Comparison of ENCODE assay signal across 18 mouse cellular contexts in genomic region chr8:93332703-93333102, GRCm38 (mm10). TPM values are rescaled to one million over a fixed set of nuclear protein-coding genes. Genes with fewer than 3 reads are reported as not detected.
DNase-seq lines count a peak whose midpoint lies in the region; ATAC-seq and TF ChIP-seq lines count a peak whose summit lies in the region.
"Had no signal": no experiment of that assay in that cellular context is flagged by ENCODE, and none has a peak within 500 bp of the region (broad histone marks: within the 10 kb centered on the region; RNA-seq: fewer than 3 reads in every experiment).

No protein-coding gene starts in this region.

- 50% methylated on average over 1 of the region's 1 CpGs for WGBS in liver, embryonic 12.5 days (ENCODE audit: insufficient replicate concordance)
- 51% methylated on average over 1 of the region's 1 CpGs for WGBS in lung, embryonic 14.5 days

- H3K9ac ChIP-seq in liver, embryonic 12.5 days, result no peak overlapping the region
- H3K9ac ChIP-seq in lung, embryonic 14.5 days, result no peak overlapping the region
- H3K9ac ChIP-seq: heart, embryonic 15.5 days had no signal

- no peak for TF ChIP-seq CTCF in lung, embryonic 14.5 days (IDR thresholded peaks at IDR 0.05; ENCODE audit: low read depth)

- no peak overlapping the region for H3K4me2 ChIP-seq in liver, embryonic 12.5 days
- H3K4me2 ChIP-seq in lung, embryonic 14.5 days, result no peak overlapping the region
- H3K4me2 ChIP-seq: heart, embryonic 15.5 days had no signal

- H3K4me1 ChIP-seq in liver, embryonic 12.5 days, result no peaks in the 10 kb centered on the region
- H3K4me1 ChIP-seq in lung, embryonic 14.5 days (ENCODE audit: insufficient read depth), result no peaks in the 10 kb centered on the region
- H3K4me1 ChIP-seq: forebrain, embryonic 10.5 days; heart, embryonic 15.5 days had no signal

- no peaks in the 10 kb centered on the region for H3K36me3 ChIP-seq in liver, embryonic 12.5 days
- no peaks in the 10 kb centered on the region for H3K36me3 ChIP-seq in lung, embryonic 14.5 days (ENCODE audit: insufficient read depth)
- H3K36me3 ChIP-seq: forebrain, embryonic 10.5 days; heart, embryonic 15.5 days had no signal

- 0 out of 2 replicates have a peak, but pooled peaks cover 5% of the 10 kb centered on the region for H3K9me3 ChIP-seq in liver, embryonic 12.5 days (replicated peaks)
- H3K9me3 ChIP-seq in lung, embryonic 14.5 days (ENCODE audit: low read depth, low read length), result no peaks in the 10 kb centered on the region
- H3K9me3 ChIP-seq: forebrain, embryonic 10.5 days; heart, embryonic 15.5 days had no signal

- H3K4me3 ChIP-seq in liver, embryonic 12.5 days, result no peak overlapping the region
- H3K4me3 ChIP-seq in lung, embryonic 14.5 days (ENCODE audit: low read depth, low read length), result no peak overlapping the region
- H3K4me3 ChIP-seq: forebrain, embryonic 10.5 days; heart, embryonic 15.5 days had no signal

- H3K27ac ChIP-seq in liver, embryonic 12.5 days, result no peak overlapping the region
- no peak overlapping the region; the same call in 1 of the 2 replicates for H3K27ac ChIP-seq in lung, embryonic 14.5 days (ENCODE audit: low read depth)
- H3K27ac ChIP-seq: forebrain, embryonic 10.5 days; heart, embryonic 15.5 days; macrophage had no signal

- peak; percentile 13; the same call in 1 of the 2 replicates for ATAC-seq in liver, embryonic 12.5 days
- 0 out of 2 replicates have a peak, but pooled peaks have one; percentile 36 for ATAC-seq in common myeloid progenitor, adult 5-6 weeks (replicated peaks; ENCODE audit: low read depth, poor library complexity, severe bottlenecking)
- no peak; the same call in 1 of the 2 replicates for ATAC-seq in lung, embryonic 14.5 days (ENCODE audit: insufficient read depth)
- ATAC-seq in CD4-positive, CD25-positive, alpha-beta regulatory T cell, adult 4 months, result no peak
- ATAC-seq: activated CD4-positive, CD25-positive, alpha-beta regulatory T cell, adult 4 months; hindbrain, embryonic 16.5 days had no signal

- no peaks in the 10 kb centered on the region for H3K27me3 ChIP-seq in liver, embryonic 12.5 days (replicated peaks)
- no peaks in the 10 kb centered on the region for H3K27me3 ChIP-seq in lung, embryonic 14.5 days (ENCODE audit: insufficient read depth, low read length)
- H3K27me3 ChIP-seq: heart, embryonic 15.5 days had no signal

- DNase-seq in liver, result no peak
- DNase-seq in lung, embryonic 14.5 days, result peak; percentile 12
- DNase-seq in cerebellum, postnatal 25 days, result no peak
- DNase-seq in gastrocnemius, postnatal 4 days (ENCODE audit: low spot score in 2 of 2), result no peak
- DNase-seq: embryo, embryonic 11 days; layer of hippocampus, adult 9-11 months; spleen, adult 18-20 months; thymus, postnatal 25 days had no signal

RNA-seq across cellular contexts. Expression of gene Ces1g, which starts 4.4 kb away (rescaled TPM):
- polyA plus RNA-seq in liver, embryonic 12.5 days (2016; fragmentation: Nextera tagmentation; extraction: Ambion mirVana), result 0.19 and 0.23 TPM in 2 replicates
- total RNA-seq in common myeloid progenitor, adult 5-6 weeks (2017), result not detected in 2 replicates
- 0.46 and 0.55 TPM in 2 replicates for polyA plus RNA-seq in lung, embryonic 14.5 days (2014; fragmentation: Nextera tagmentation; extraction: Ambion mirVana)
- not detected for polyA plus RNA-seq in CD4-positive, CD25-positive, alpha-beta regulatory T cell, adult 4 months (2017; shearing (Covaris generic))
- total RNA-seq in gastrocnemius, postnatal 4 days (2021), result under 1 TPM in 1 of 2 experiments, not detected in 1; 0.10 TPM
- total RNA-seq: gastrocnemius, adult 18-20 months; monocyte, adult 5-6 weeks had no signal
- polyA plus RNA-seq: activated CD4-positive, CD25-positive, alpha-beta regulatory T cell, adult 4 months; forebrain, embryonic 10.5 days; heart, embryonic 15.5 days; hindbrain, embryonic 16.5 days; macrophage had no signal

RNA-seq across cellular contexts. Expression of gene Ces1h, which starts 46.8 kb away (rescaled TPM):
- not detected in 2 replicates for polyA plus RNA-seq in liver, embryonic 12.5 days (2016; fragmentation: Nextera tagmentation; extraction: Ambion mirVana)
- not detected in 2 replicates for total RNA-seq in common myeloid progenitor, adult 5-6 weeks (2017)
- polyA plus RNA-seq in lung, embryonic 14.5 days (2014; fragmentation: Nextera tagmentation; extraction: Ambion mirVana), result not detected in 2 replicates
- not detected for polyA plus RNA-seq in CD4-positive, CD25-positive, alpha-beta regulatory T cell, adult 4 months (2017; shearing (Covaris generic))
- not detected for total RNA-seq in gastrocnemius, postnatal 4 days (2021)
- total RNA-seq: gastrocnemius, adult 18-20 months; monocyte, adult 5-6 weeks had no signal
- polyA plus RNA-seq: activated CD4-positive, CD25-positive, alpha-beta regulatory T cell, adult 4 months; forebrain, embryonic 10.5 days; heart, embryonic 15.5 days; hindbrain, embryonic 16.5 days; macrophage had no signal

RNA-seq across cellular contexts. Expression of gene Ces1f, which starts 53.2 kb away (rescaled TPM):
- 0.11 and 0.15 TPM in 2 replicates for polyA plus RNA-seq in liver, embryonic 12.5 days (2016; fragmentation: Nextera tagmentation; extraction: Ambion mirVana)
- total RNA-seq in common myeloid progenitor, adult 5-6 weeks (2017), result not detected in 2 replicates
- 4.3 and 5.6 TPM in 2 replicates for polyA plus RNA-seq in lung, embryonic 14.5 days (2014; fragmentation: Nextera tagmentation; extraction: Ambion mirVana)
- not detected for polyA plus RNA-seq in CD4-positive, CD25-positive, alpha-beta regulatory T cell, adult 4 months (2017; shearing (Covaris generic))
- total RNA-seq in gastrocnemius, postnatal 4 days (2021), result under 1 TPM; 0.23 to 0.32 TPM
- total RNA-seq: monocyte, adult 5-6 weeks had no signal
- polyA plus RNA-seq: activated CD4-positive, CD25-positive, alpha-beta regulatory T cell, adult 4 months; forebrain, embryonic 10.5 days; hindbrain, embryonic 16.5 days; macrophage had no signal

Comparison
In these comparisons a context has a peak if more than half of its experiments do, and no peak if none do; other contexts are left out.
1. ATAC-seq: peak in liver, embryonic 12.5 days (single experiment) and common myeloid progenitor, adult 5-6 weeks (single experiment); none in lung, embryonic 14.5 days (single experiment) and CD4-positive, CD25-positive, alpha-beta regulatory T cell, adult 4 months (single experiment).